ENCODE assay signal across 12 mouse cellular contexts in the genomic region with DNA sequence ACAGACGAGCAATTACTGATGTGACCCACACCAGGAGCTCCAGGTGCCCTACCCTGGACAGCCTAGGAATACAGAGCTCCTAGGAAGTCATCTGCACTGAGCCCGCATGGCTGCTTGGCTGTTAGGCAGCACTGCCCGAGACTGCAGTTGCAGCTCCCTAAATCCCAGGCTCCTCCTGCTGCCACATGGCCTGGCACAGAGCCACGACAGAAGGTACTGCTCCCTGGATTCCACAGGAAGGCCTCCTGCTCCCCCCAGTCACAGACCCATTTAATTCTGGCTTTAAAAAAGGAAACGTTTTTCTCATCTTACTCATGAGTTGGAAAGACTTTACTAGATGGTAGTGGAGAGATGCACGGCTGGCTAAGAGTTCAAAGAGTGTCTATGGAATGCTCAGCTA. TPM values are rescaled to one million over a fixed set of nuclear protein-coding genes. Genes with fewer than 3 reads are reported as not detected.
A peak's percentile ranks its signal among the peaks of the same experiment; 100 is the strongest.
DNase-seq lines count a peak whose midpoint lies in the region; ATAC-seq and TF ChIP-seq lines count a peak whose summit lies in the region.
"Had no signal": no experiment of that assay in that cellular context is flagged by ENCODE, and none has a peak within 500 bp of the region (broad histone marks: within the 10 kb centered on the region; RNA-seq: fewer than 3 reads in every experiment).

No protein-coding gene starts in this region.

- intact Hi-C loops in heart, postnatal 14 days (cut with DNase I), result no loop called here
- intact Hi-C loops in left cerebral cortex, postnatal 4 days (cut with DNase I), result no loop called here

- H3K9ac ChIP-seq in heart, embryonic 13.5 days, result peak overlapping the region; percentile 8; the same call in 1 of the 2 replicates
- H3K9ac ChIP-seq in midbrain, postnatal 0 days (replicated peaks; ENCODE audit: low read length, poor library complexity, severe bottlenecking), result no peak overlapping the region
- H3K9ac ChIP-seq in midbrain, embryonic 11.5 days (ENCODE audit: low read length), result no peak overlapping the region
- H3K9ac ChIP-seq in intestine, postnatal 0 days (ENCODE audit: low read depth, low read length), result no peak overlapping the region
- H3K9ac ChIP-seq: hindbrain, embryonic 14.5 days had no signal

- H3K4me2 ChIP-seq in heart, embryonic 13.5 days, result peak overlapping the region; percentile 27
- no peak overlapping the region for H3K4me2 ChIP-seq in midbrain, postnatal 0 days (ENCODE audit: low read depth, low read length, poor library complexity, severe bottlenecking)
- H3K4me2 ChIP-seq in midbrain, embryonic 11.5 days, result no peak overlapping the region
- no peak overlapping the region for H3K4me2 ChIP-seq in intestine, postnatal 0 days (replicated peaks; ENCODE audit: low read depth)
- H3K4me2 ChIP-seq: hindbrain, embryonic 14.5 days had no signal

- no peak overlapping the region for H3K4me3 ChIP-seq in heart, embryonic 13.5 days
- H3K4me3 ChIP-seq in midbrain, postnatal 0 days (ENCODE audit: low read depth, low read length), result no peak overlapping the region
- no peak overlapping the region for H3K4me3 ChIP-seq in midbrain, embryonic 11.5 days (ENCODE audit: low read depth, low read length)
- H3K4me3 ChIP-seq in intestine, postnatal 0 days (ENCODE audit: low read depth, low read length), result no peak overlapping the region

- H3K27ac ChIP-seq in heart, embryonic 13.5 days (replicated peaks), result peak overlapping the region; percentile 61
- no peak overlapping the region for H3K27ac ChIP-seq in midbrain, postnatal 0 days (ENCODE audit: low read depth, low read length)
- H3K27ac ChIP-seq in midbrain, embryonic 11.5 days (ENCODE audit: low read depth, low read length), result no peak overlapping the region
- H3K27ac ChIP-seq in intestine, postnatal 0 days (ENCODE audit: low read depth, low read length), result no peak overlapping the region
- H3K27ac ChIP-seq: kidney, postnatal 0 days had no signal

- H3K9me3 ChIP-seq in heart, embryonic 13.5 days, result no peaks in the 10 kb centered on the region
- H3K9me3 ChIP-seq in midbrain, postnatal 0 days (ENCODE audit: low read length), result no peaks in the 10 kb centered on the region
- H3K9me3 ChIP-seq in midbrain, embryonic 11.5 days (ENCODE audit: control insufficient read depth, low read length), result no peaks in the 10 kb centered on the region
- H3K9me3 ChIP-seq in intestine, postnatal 0 days (ENCODE audit: control insufficient read depth), result no peaks in the 10 kb centered on the region

- no peaks in the 10 kb centered on the region for H3K36me3 ChIP-seq in heart, embryonic 13.5 days
- H3K36me3 ChIP-seq in midbrain, postnatal 0 days (ENCODE audit: insufficient read depth, low read length), result no peaks in the 10 kb centered on the region
- H3K36me3 ChIP-seq in midbrain, embryonic 11.5 days (ENCODE audit: control insufficient read depth, insufficient read depth, low read length), result no peaks in the 10 kb centered on the region
- H3K36me3 ChIP-seq in intestine, postnatal 0 days (ENCODE audit: control insufficient read depth, insufficient read depth), result no peaks in the 10 kb centered on the region

- TF ChIP-seq CTCF in midbrain, postnatal 0 days (IDR thresholded peaks at IDR 0.05), result no peak
- TF ChIP-seq CTCF in intestine, postnatal 0 days (IDR thresholded peaks at IDR 0.05; ENCODE audit: low read depth), result no peak

- DNase-seq in heart, postnatal 14 days, result no peak
- DNase-seq in midbrain, postnatal 0 days (ENCODE audit: low spot score), result peak; percentile 55
- no peak for DNase-seq in midbrain, embryonic 11.5 days (ENCODE audit: low spot score, missing footprints)
- DNase-seq in cerebellum, adult 9-10 months, result peak; percentile 90
- peak; percentile 86 for DNase-seq in left cerebral cortex, postnatal 4 days
- no peak for DNase-seq in urinary bladder, postnatal 25 days (ENCODE audit: low spot score)
- DNase-seq: liver; lung, postnatal 36 days had no signal

- peaks cover 29% of the 10 kb centered on the region for H3K27me3 ChIP-seq in heart, embryonic 13.5 days (replicated peaks)
- H3K27me3 ChIP-seq in midbrain, postnatal 0 days (ENCODE audit: insufficient read depth, low read length), result no peaks in the 10 kb centered on the region
- H3K27me3 ChIP-seq in midbrain, embryonic 11.5 days (ENCODE audit: control insufficient read depth, insufficient read depth, low read length), result peaks cover 3% of the 10 kb centered on the region; the same call in 1 of the 2 replicates
- peaks cover 19% of the 10 kb centered on the region; the same call in 1 of the 2 replicates for H3K27me3 ChIP-seq in intestine, postnatal 0 days (replicated peaks; ENCODE audit: control insufficient read depth, insufficient read depth, low read length)

- 20% methylated on average over 6 of the region's 6 CpGs for WGBS in heart, embryonic 13.5 days
- WGBS in midbrain, postnatal 0 days, result 51% methylated on average over 6 of the region's 6 CpGs
- 66% methylated on average over 6 of the region's 6 CpGs for WGBS in midbrain, embryonic 11.5 days
- WGBS in intestine, postnatal 0 days, result 46% methylated on average over 6 of the region's 6 CpGs

- ATAC-seq in heart, embryonic 13.5 days (ENCODE audit: extremely low read depth, insufficient number of reproducible peaks, low FRiP score, low TSS enrichment), result no peak
- ATAC-seq in midbrain, postnatal 0 days (ENCODE audit: low FRiP score), result no peak
- ATAC-seq in midbrain, embryonic 11.5 days (ENCODE audit: low FRiP score), result no peak
- no peak for ATAC-seq in intestine, postnatal 0 days

- H3K4me1 ChIP-seq in heart, embryonic 13.5 days, result peaks cover 49% of the 10 kb centered on the region
- H3K4me1 ChIP-seq in midbrain, postnatal 0 days (ENCODE audit: insufficient read depth, low read length), result peaks cover 23% of the 10 kb centered on the region
- peaks cover 7% of the 10 kb centered on the region; the same call in 1 of the 2 replicates for H3K4me1 ChIP-seq in midbrain, embryonic 11.5 days (ENCODE audit: control insufficient read depth, insufficient read depth, low read length)
- peaks cover 7% of the 10 kb centered on the region; the same call in 1 of the 2 replicates for H3K4me1 ChIP-seq in intestine, postnatal 0 days (replicated peaks; ENCODE audit: control insufficient read depth, insufficient read depth, low read length)

RNA-seq across cellular contexts. Expression of gene Pgbd5, which starts 10.0 kb away (rescaled TPM):
- polyA plus RNA-seq in heart, embryonic 13.5 days (2015; fragmentation: Nextera tagmentation; extraction: Ambion mirVana), result 1.8 and 2.0 TPM in 2 replicates
- 1 to 10 TPM; 2.0 to 2.2 TPM for total RNA-seq in heart, postnatal 14 days (2021)
- 61.1 and 77.0 TPM in 2 replicates for total RNA-seq in midbrain, postnatal 0 days (2014; rRNA removed)
- polyA plus RNA-seq in midbrain, postnatal 0 days (2015; fragmentation: Nextera tagmentation; extraction: Ambion mirVana), result 12.2 and 13.5 TPM in 2 replicates
- 3.8 and 4.5 TPM in 2 replicates for polyA plus RNA-seq in midbrain, embryonic 11.5 days (2014; fragmentation: Nextera tagmentation; extraction: Ambion mirVana)
- 10 to 100 TPM; 62.3 to 64.6 TPM for total RNA-seq in left cerebral cortex, postnatal 4 days (2021)
- 1.9 and 2.2 TPM in 2 replicates for polyA plus RNA-seq in intestine, postnatal 0 days (2015; fragmentation: Nextera tagmentation; extraction: Ambion mirVana)

Comparison
In these comparisons a context has a peak if more than half of its experiments do, and no peak if none do; other contexts are left out.
1. DNase-seq: peak in midbrain, postnatal 0 days (single experiment), cerebellum, adult 9-10 months (single experiment) and left cerebral cortex, postnatal 4 days (single experiment); none in heart, postnatal 14 days (0 of 2), midbrain, embryonic 11.5 days (single experiment) and urinary bladder, postnatal 25 days (single experiment).